Mouse (Mus musculus): ENCODE results near the gene Sf3b4. TPM values are rescaled to one million over a fixed set of nuclear protein-coding genes. Genes with fewer than 3 reads are reported as not detected.
"Not testable (repeated sequence)": the region's sequence is repeated elsewhere in the genome, so short reads cannot be mapped to it uniquely, and the experiment has no call there.

The Sf3b4 gene
- polyA plus RNA-seq, 1 experiment from 2014 or later: 70.1 TPM

- H3K4me1 ChIP-seq (replicated peaks; ENCODE audit: control insufficient read depth, insufficient read depth): 0 out of 2 replicates have a peak, but pooled peaks cover 3% of the 10 kb centered on the region
- H3K4me2 ChIP-seq (replicated peaks; ENCODE audit: low read depth): no peak overlapping the region
- no peak overlapping the region for H3K27ac ChIP-seq (replicated peaks)
- ATAC-seq (ENCODE audit: low FRiP score, low TSS enrichment) (no peak), DNase-seq (ENCODE audit: low spot score) (no peak)
- no peaks in the 10 kb centered on the region for H3K9me3 ChIP-seq (ENCODE audit: control insufficient read depth, low read length)
- H3K27me3 ChIP-seq (ENCODE audit: control insufficient read depth, insufficient read depth, low read length): no peaks in the 10 kb centered on the region
- H3K36me3 ChIP-seq (ENCODE audit: control insufficient read depth, insufficient read depth, low read length): 0 out of 2 replicates have a peak, but pooled peaks cover 4% of the 10 kb centered on the region
- H3K9ac ChIP-seq (ENCODE audit: low read length): 0 out of 2 replicates have a peak overlapping the region, but pooled peaks have one; percentile 27
- H3K4me3 ChIP-seq (ENCODE audit: low read depth, low read length): no peak overlapping the region
- 88% methylated on average over 4 of the region's 4 CpGs for WGBS
- no peak for TF ChIP-seq EP300 (optimal IDR thresholded peaks at IDR 0.05)
- no peak for TF ChIP-seq CTCF (IDR thresholded peaks at IDR 0.05; ENCODE audit: low read depth)
Observed at GRCm38 (mm10) chr3:96170276-96170675, 1.9 kb upstream of the Sf3b4 start.

DNA sequence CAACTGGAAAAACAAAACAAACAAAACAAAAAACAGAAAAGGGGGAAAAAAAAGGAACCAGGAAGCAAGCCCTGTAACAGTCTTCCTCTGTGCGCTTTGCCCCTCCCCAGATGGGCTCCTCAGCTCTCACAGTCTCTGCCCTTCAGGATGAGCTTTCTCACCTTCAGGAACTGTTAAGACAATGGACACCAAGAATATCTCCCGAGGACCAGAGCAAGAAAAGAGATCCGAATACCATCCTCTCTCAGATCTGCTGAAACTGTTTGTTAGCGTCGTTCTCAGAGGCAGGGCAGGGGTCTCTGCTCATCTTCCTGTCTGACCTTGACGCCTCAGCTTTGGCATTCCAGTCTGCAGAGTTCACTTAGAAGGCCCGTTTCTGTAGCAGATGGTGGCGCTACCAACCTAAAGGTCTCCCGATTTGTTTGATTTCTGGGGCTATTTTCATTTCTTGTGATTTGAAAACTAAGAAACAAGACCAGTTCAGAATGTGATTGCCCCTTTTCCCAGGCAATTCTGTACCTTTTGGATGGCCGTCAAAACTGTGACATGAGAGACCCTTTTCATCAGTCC, 1.1 kb upstream of the Sf3b4 start:
- Histone ChIP-seq H3K4me3 (ENCODE audit: low read depth, low read length) (peak overlapping the region; percentile 88; the same call in 1 of the 2 replicates), H3K4me1 (replicated peaks; ENCODE audit: control insufficient read depth, insufficient read depth) (0 out of 2 replicates have a peak, but pooled peaks cover 3% of the 10 kb centered on the region), H3K36me3 (ENCODE audit: control insufficient read depth, insufficient read depth, low read length) (0 out of 2 replicates have a peak, but pooled peaks cover 4% of the 10 kb centered on the region), H3K9me3 (ENCODE audit: control insufficient read depth, low read length) (no peaks in the 10 kb centered on the region), H3K4me2 (replicated peaks; ENCODE audit: low read depth) (peak overlapping the region; percentile 84), H3K27me3 (ENCODE audit: control insufficient read depth, insufficient read depth, low read length) (no peaks in the 10 kb centered on the region), H3K9ac (ENCODE audit: low read length) (no peak overlapping the region; the same call in 1 of the 2 replicates), H3K27ac (replicated peaks) (peak overlapping the region; percentile 99)
- TF ChIP-seq EP300 (optimal IDR thresholded peaks at IDR 0.05) (no peak), CTCF (IDR thresholded peaks at IDR 0.05; ENCODE audit: low read depth) (no peak)
- ATAC-seq (ENCODE audit: low FRiP score, low TSS enrichment): no peak
- no peak for DNase-seq (ENCODE audit: low spot score)
- WGBS: 51% methylated on average over 10 of the region's 10 CpGs

DNA sequence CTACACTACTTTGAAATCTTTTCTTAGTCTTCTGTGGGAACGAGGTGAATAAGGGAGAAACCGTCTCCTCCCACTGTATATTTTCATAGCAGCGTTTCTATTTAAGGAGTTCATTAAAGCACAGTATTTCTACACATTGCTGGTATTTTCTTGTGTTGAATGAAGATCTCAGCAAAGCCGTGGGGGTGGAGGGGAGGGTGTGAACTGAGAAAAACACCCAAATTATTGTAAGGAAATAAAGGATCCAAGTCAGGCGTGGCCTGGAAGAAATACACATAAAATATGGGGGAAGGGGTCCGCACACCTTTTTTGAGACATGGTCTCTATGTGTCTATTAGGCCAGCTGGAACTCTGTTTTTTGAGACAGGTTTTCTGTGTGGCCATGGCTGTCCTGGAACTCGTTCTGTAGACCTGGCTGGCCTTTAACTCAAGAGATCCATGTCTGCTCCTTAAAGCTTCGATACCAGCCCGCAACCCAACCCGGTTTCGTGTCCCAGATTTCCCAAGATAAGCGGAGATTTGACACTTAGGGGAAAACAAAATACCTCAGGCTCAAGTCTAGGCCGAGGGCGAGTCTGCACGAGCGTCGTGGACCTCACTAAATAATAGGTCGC, 442 bp upstream of the Sf3b4 start:
- H3K9ac ChIP-seq (ENCODE audit: low read length): peak overlapping the region; percentile 86
- peak overlapping the region; percentile 99 for H3K27ac ChIP-seq (replicated peaks)
- H3K27me3 ChIP-seq (ENCODE audit: control insufficient read depth, insufficient read depth, low read length): no peaks in the 10 kb centered on the region
- no peaks in the 10 kb centered on the region for H3K9me3 ChIP-seq (ENCODE audit: control insufficient read depth, low read length)
- TF ChIP-seq CTCF (IDR thresholded peaks at IDR 0.05; ENCODE audit: low read depth): no peak
- peak; percentile 8; the same call in 1 of the 2 replicates for ATAC-seq (ENCODE audit: low FRiP score, low TSS enrichment)
- WGBS: 10% methylated on average over 18 of the region's 18 CpGs
- H3K36me3 ChIP-seq (ENCODE audit: control insufficient read depth, insufficient read depth, low read length): 0 out of 2 replicates have a peak, but pooled peaks cover 4% of the 10 kb centered on the region
- 0 out of 2 replicates have a peak, but pooled peaks cover 3% of the 10 kb centered on the region for H3K4me1 ChIP-seq (replicated peaks; ENCODE audit: control insufficient read depth, insufficient read depth)
- peak overlapping the region; percentile 88 for H3K4me3 ChIP-seq (ENCODE audit: low read depth, low read length)
- no peak for DNase-seq (ENCODE audit: low spot score)
- H3K4me2 ChIP-seq (replicated peaks; ENCODE audit: low read depth): peak overlapping the region; percentile 84

DNA sequence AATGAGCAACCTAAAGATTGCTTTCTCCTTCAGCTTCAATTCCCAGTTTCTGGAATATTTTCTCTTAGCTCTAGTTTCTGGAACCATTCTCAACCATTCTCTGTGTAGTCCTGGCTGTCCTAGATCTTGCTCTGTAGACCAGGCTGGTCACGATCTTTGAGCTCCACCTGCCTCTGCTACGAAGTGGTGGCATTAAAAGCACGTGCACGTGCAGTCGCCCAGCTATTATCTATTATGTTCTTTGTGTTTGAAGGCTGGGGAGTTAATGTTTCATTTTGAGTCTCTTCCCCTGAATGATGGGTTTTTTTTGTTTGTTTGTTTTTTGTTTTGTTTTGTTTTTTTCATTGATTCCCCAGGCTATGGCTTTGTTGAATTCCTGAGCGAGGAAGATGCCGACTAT, 1.1 kb downstream of the Sf3b4 start:
- H3K9ac ChIP-seq (ENCODE audit: low read length): peak overlapping the region; percentile 89
- no peaks in the 10 kb centered on the region for H3K27me3 ChIP-seq (ENCODE audit: control insufficient read depth, insufficient read depth, low read length)
- 0 out of 2 replicates have a peak, but pooled peaks cover 4% of the 10 kb centered on the region for H3K36me3 ChIP-seq (ENCODE audit: control insufficient read depth, insufficient read depth, low read length)
- 0 out of 2 replicates have a peak, but pooled peaks cover 3% of the 10 kb centered on the region for H3K4me1 ChIP-seq (replicated peaks; ENCODE audit: control insufficient read depth, insufficient read depth)
- peak overlapping the region; percentile 84 for H3K4me2 ChIP-seq (replicated peaks; ENCODE audit: low read depth)
- ATAC-seq (ENCODE audit: low FRiP score, low TSS enrichment): no peak
- no peak for TF ChIP-seq EP300 (optimal IDR thresholded peaks at IDR 0.05)
- no peak for TF ChIP-seq CTCF (IDR thresholded peaks at IDR 0.05; ENCODE audit: low read depth)
- no peaks in the 10 kb centered on the region for H3K9me3 ChIP-seq (ENCODE audit: control insufficient read depth, low read length)
- 0 out of 2 replicates have a peak overlapping the region, but pooled peaks have one; percentile 99 for H3K27ac ChIP-seq (replicated peaks)
- peak overlapping the region; percentile 88 for H3K4me3 ChIP-seq (ENCODE audit: low read depth, low read length)
- 28% methylated on average over 7 of the region's 7 CpGs for WGBS
- no peak for DNase-seq (ENCODE audit: low spot score)

GRCm38 (mm10) chr3:96174042-96174441, 1.9 kb downstream of the Sf3b4 start:
- H3K9me3 ChIP-seq (ENCODE audit: control insufficient read depth, low read length); H3K27me3 ChIP-seq (ENCODE audit: control insufficient read depth, insufficient read depth, low read length); H3K4me1 ChIP-seq (replicated peaks; ENCODE audit: control insufficient read depth, insufficient read depth); H3K27ac ChIP-seq (replicated peaks); H3K4me2 ChIP-seq (replicated peaks; ENCODE audit: low read depth); DNase-seq (ENCODE audit: low spot score); H3K36me3 ChIP-seq (ENCODE audit: control insufficient read depth, insufficient read depth, low read length); ATAC-seq (ENCODE audit: low FRiP score, low TSS enrichment); H3K4me3 ChIP-seq (ENCODE audit: low read depth, low read length); H3K9ac ChIP-seq (ENCODE audit: low read length): not testable (repeated sequence)
- WGBS: 85% methylated on average over 4 of the region's 4 CpGs

DNA sequence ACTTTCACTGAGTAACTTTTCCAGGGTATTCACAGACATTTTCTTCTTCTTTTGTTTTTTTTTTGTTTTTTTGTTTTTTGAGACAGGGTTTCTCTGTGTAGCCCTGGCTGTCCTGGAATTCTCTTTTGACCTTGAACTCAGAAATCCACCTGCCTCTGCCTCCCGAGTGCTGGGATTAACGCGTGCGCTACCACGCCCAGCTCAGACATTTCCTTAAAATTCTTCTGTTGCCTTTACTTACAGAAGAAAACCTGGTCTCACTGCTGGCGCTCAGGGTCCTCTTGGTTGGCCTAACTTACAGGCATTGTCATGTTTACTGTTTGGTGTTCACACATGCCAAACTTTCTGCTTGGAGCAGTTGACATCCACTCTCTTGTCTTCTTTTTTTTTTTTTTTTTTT, 3.1 kb downstream of the Sf3b4 start:
- Histone ChIP-seq H3K4me3 (ENCODE audit: low read depth, low read length) (no peak overlapping the region), H3K4me2 (replicated peaks; ENCODE audit: low read depth) (no peak overlapping the region), H3K9me3 (ENCODE audit: control insufficient read depth, low read length) (no peaks in the 10 kb centered on the region), H3K27ac (replicated peaks) (no peak overlapping the region), H3K9ac (ENCODE audit: low read length) (no peak overlapping the region), H3K4me1 (replicated peaks; ENCODE audit: control insufficient read depth, insufficient read depth) (0 out of 2 replicates have a peak, but pooled peaks cover 3% of the 10 kb centered on the region), H3K27me3 (ENCODE audit: control insufficient read depth, insufficient read depth, low read length) (no peaks in the 10 kb centered on the region), H3K36me3 (ENCODE audit: control insufficient read depth, insufficient read depth, low read length) (peaks cover 4% of the 10 kb centered on the region; the same call in 1 of the 2 replicates)
- 92% methylated on average over 6 of the region's 6 CpGs for WGBS
- ATAC-seq (ENCODE audit: low FRiP score, low TSS enrichment) (no peak), DNase-seq (ENCODE audit: low spot score) (no peak)
- TF ChIP-seq EP300 (optimal IDR thresholded peaks at IDR 0.05) (no peak), CTCF (IDR thresholded peaks at IDR 0.05; ENCODE audit: low read depth) (no peak)

Measured in stomach, postnatal 0 days (tissue).